Mouse (Mus musculus): ENCODE measurements around the gene Gm21885. TPM values are rescaled to one million over a fixed set of nuclear protein-coding genes. Genes with fewer than 3 reads are reported as not detected.

Gm21885 gene
- polyA plus RNA-seq, 1 experiment from 2014 or later = not detected

GRCm38 (mm10) chr11:94285886-94286574 lies 4.4 kb downstream of the Gm21885 start:
- peak; percentile 4; the same call in 1 of the 2 replicates for TF ChIP-seq CTCF (IDR thresholded peaks at IDR 0.05)
- TF ChIP-seq EP300 (IDR thresholded peaks at IDR 0.05) = no peak; the same call in 1 of the 2 replicates
- Histone ChIP-seq H3K27ac (ENCODE audit: low read length) (peak overlapping the region; percentile 32; the same call in 1 of the 2 replicates), H3K4me3 (ENCODE audit: low read depth, low read length) (no peak overlapping the region), H3K9ac (replicated peaks; ENCODE audit: low read depth) (no peak overlapping the region), H3K27me3 (replicated peaks; ENCODE audit: insufficient read depth, low read length) (no peaks in the 10 kb centered on the region), H3K36me3 (ENCODE audit: insufficient read depth, low read length) (peaks cover 7% of the 10 kb centered on the region; the same call in 1 of the 2 replicates), H3K9me3 (ENCODE audit: low read length) (no peaks in the 10 kb centered on the region), H3K4me1 (ENCODE audit: insufficient read depth, low read depth, low read length) (no peaks in the 10 kb centered on the region; the same call in 1 of the 2 replicates), H3K4me2 (replicated peaks; ENCODE audit: low read depth, low read length) (no peak overlapping the region)
- DNase-seq (ENCODE audit: low spot score) (peak; percentile 92), ATAC-seq (peak; percentile 95)
- WGBS = 61% methylated on average over 11 of the region's 11 CpGs

GRCm38 (mm10) chr11:94287105-94287504 lies 5.4 kb downstream of the Gm21885 start:
- TF ChIP-seq CTCF (IDR thresholded peaks at IDR 0.05) (no peak), EP300 (IDR thresholded peaks at IDR 0.05) (no peak)
- Histone ChIP-seq H3K4me3 (ENCODE audit: low read depth, low read length) (no peak overlapping the region), H3K4me1 (ENCODE audit: insufficient read depth, low read depth, low read length) (no peaks in the 10 kb centered on the region; the same call in 1 of the 2 replicates), H3K9ac (replicated peaks; ENCODE audit: low read depth) (no peak overlapping the region), H3K27me3 (replicated peaks; ENCODE audit: insufficient read depth, low read length) (no peaks in the 10 kb centered on the region), H3K4me2 (replicated peaks; ENCODE audit: low read depth, low read length) (no peak overlapping the region), H3K27ac (ENCODE audit: low read length) (peak overlapping the region; percentile 32; the same call in 1 of the 2 replicates), H3K9me3 (ENCODE audit: low read length) (no peaks in the 10 kb centered on the region), H3K36me3 (ENCODE audit: insufficient read depth, low read length) (peaks cover 8% of the 10 kb centered on the region; the same call in 1 of the 2 replicates)
- DNase-seq (ENCODE audit: low spot score) = no peak
- 63% methylated on average over 5 of the region's 5 CpGs for WGBS
- no peak for ATAC-seq

GRCm38 (mm10) chr11:94290062-94290740 lies 8.5 kb downstream of the Gm21885 start:
- H3K4me2 ChIP-seq (replicated peaks; ENCODE audit: low read depth, low read length) = no peak overlapping the region
- H3K27ac ChIP-seq (ENCODE audit: low read length) = no peak overlapping the region
- H3K4me3 ChIP-seq (ENCODE audit: low read depth, low read length) = no peak overlapping the region
- WGBS = 81% methylated on average over 10 of the region's 10 CpGs
- no peaks in the 10 kb centered on the region for H3K27me3 ChIP-seq (replicated peaks; ENCODE audit: insufficient read depth, low read length)
- H3K9me3 ChIP-seq (ENCODE audit: low read length) = no peaks in the 10 kb centered on the region
- TF ChIP-seq CTCF (IDR thresholded peaks at IDR 0.05) = no peak
- TF ChIP-seq EP300 (IDR thresholded peaks at IDR 0.05) = no peak
- no peak overlapping the region for H3K9ac ChIP-seq (replicated peaks; ENCODE audit: low read depth)
- DNase-seq (ENCODE audit: low spot score) (no peak), ATAC-seq (no peak)
- H3K4me1 ChIP-seq (ENCODE audit: insufficient read depth, low read depth, low read length) = no peaks in the 10 kb centered on the region; the same call in 1 of the 2 replicates
- H3K36me3 ChIP-seq (ENCODE audit: insufficient read depth, low read length) = peaks cover 30% of the 10 kb centered on the region; the same call in 1 of the 2 replicates

GRCm38 (mm10) chr11:94294996-94295845 lies 13.5 kb downstream of the Gm21885 start:
- TF ChIP-seq CTCF (IDR thresholded peaks at IDR 0.05) (no peak), EP300 (IDR thresholded peaks at IDR 0.05) (no peak)
- no peak for DNase-seq (ENCODE audit: low spot score)
- no peak overlapping the region for H3K4me3 ChIP-seq (ENCODE audit: low read depth, low read length)

GRCm38 (mm10) chr11:94312733-94313132 lies 31.1 kb downstream of the Gm21885 start:
- Histone ChIP-seq H3K9ac (replicated peaks; ENCODE audit: low read depth) (no peak overlapping the region), H3K4me1 (ENCODE audit: insufficient read depth, low read depth, low read length) (peaks cover 23% of the 10 kb centered on the region; the same call in 1 of the 2 replicates), H3K36me3 (ENCODE audit: insufficient read depth, low read length) (no peaks in the 10 kb centered on the region), H3K27me3 (replicated peaks; ENCODE audit: insufficient read depth, low read length) (no peaks in the 10 kb centered on the region), H3K4me2 (replicated peaks; ENCODE audit: low read depth, low read length) (no peak overlapping the region), H3K9me3 (ENCODE audit: low read length) (no peaks in the 10 kb centered on the region), H3K4me3 (ENCODE audit: low read depth, low read length) (no peak overlapping the region), H3K27ac (ENCODE audit: low read length) (no peak overlapping the region)
- DNase-seq (ENCODE audit: low spot score) (no peak), ATAC-seq (no peak)
- WGBS = 86% methylated on average over 1 of the region's 1 CpGs
- no peak for TF ChIP-seq EP300 (IDR thresholded peaks at IDR 0.05)
- no peak for TF ChIP-seq CTCF (IDR thresholded peaks at IDR 0.05)

More at GRCm38 (mm10) chr11:94294996-94295845, 13.5 kb downstream of the Gm21885 start:
- Histone ChIP-seq H3K27ac (ENCODE audit: low read length) (no peak overlapping the region), H3K9ac (replicated peaks; ENCODE audit: low read depth) (no peak overlapping the region), H3K4me2 (replicated peaks; ENCODE audit: low read depth, low read length) (no peak overlapping the region), H3K4me1 (ENCODE audit: insufficient read depth, low read depth, low read length) (no peaks in the 10 kb centered on the region), H3K9me3 (ENCODE audit: low read length) (no peaks in the 10 kb centered on the region), H3K36me3 (ENCODE audit: insufficient read depth, low read length) (peaks cover 55% of the 10 kb centered on the region; the same call in 1 of the 2 replicates), H3K27me3 (replicated peaks; ENCODE audit: insufficient read depth, low read length) (no peaks in the 10 kb centered on the region)
- WGBS = 75% methylated on average over 9 of the region's 9 CpGs
- ATAC-seq = no peak
